Mouse (Mus musculus) kidney, adult 2 months (tissue): ENCODE measurements around the gene Olfr1211. TPM values are rescaled to one million over a fixed set of nuclear protein-coding genes. Genes with fewer than 3 reads are reported as not detected.

Source experiments
- DNase-seq: peaks from one replicate; pipeline ENCODE4 v3.0.0; 2021
- H3K27ac ChIP-seq: fragments of 200-500 bp; 2 replicates; pipeline ENCODE4 v1.5.1; 2012; ENCODE audit warnings: low read depth, low read length, control low read depth, inconsistent platforms; ENCODE audit not compliant: insufficient read depth
- H3K27me3 ChIP-seq: fragments of 200-500 bp; replicated peaks from 2 replicates; pipeline ENCODE4 v1.6.1; 2012; ENCODE audit warnings: mild to moderate bottlenecking, moderate library complexity, low read length, inconsistent platforms; ENCODE audit not compliant: control insufficient read depth, insufficient read depth
- H3K36me3 ChIP-seq: fragments of 200-500 bp; 2 replicates; pipeline ENCODE4 v1.6.1; 2012; ENCODE audit warnings: mild to moderate bottlenecking, moderate library complexity, low read length, inconsistent platforms; ENCODE audit not compliant: control insufficient read depth, insufficient read depth
- H3K4me1 ChIP-seq: fragments of 200-500 bp; 2 replicates; pipeline ENCODE4 v1.6.1; 2011; ENCODE audit warnings: low read length; ENCODE audit not compliant: control insufficient read depth, insufficient read depth
- H3K4me3 ChIP-seq: fragments of 200-500 bp; 2 replicates; pipeline ENCODE4 v1.5.1; 2011; ENCODE audit warnings: mild to moderate bottlenecking, low read depth, low read length, control low read depth; ENCODE audit not compliant: insufficient read depth
- CTCF ChIP-seq: fragments of 200-500 bp; conservative IDR thresholded peaks from 2 replicates; pipeline ENCODE4 v1.5.1; 2011; ENCODE audit warnings: low read depth, mild to moderate bottlenecking, control low read depth, low read length, moderate library complexity, mixed read lengths; ENCODE audit not compliant: insufficient read depth, insufficient read length
- POLR2A ChIP-seq: fragments of 200-500 bp; IDR thresholded peaks from one replicate; pipeline ENCODE4 v1.6.1; 2011; ENCODE audit warnings: low read depth, low read length, control low read depth
- WGBS: fragments of 180-500 bp; shearing (Covaris S2); methylation state at CpG from one replicate; pipeline ENCODE4 v1.1.7; 2018; 5-methylcytosine and 5-hydroxymethylcytosine counted together
- polyA plus RNA-seq: library from polyadenylated mRNA; depleted of rRNA; stranded (reverse); fragments of >200 nt; gene quantifications from 2 replicates; pipeline ENCODE4 v1.2.3, GENCODE M21; 2012; rRNA removed

The Olfr1211 gene
- polyA plus RNA-seq = not detected in 2 replicates

- Histone ChIP-seq H3K27me3 (no peaks in the 10 kb centered on the region), H3K36me3 (no peaks in the 10 kb centered on the region), H3K27ac (no peak within 1 kb of the TSS), H3K4me3 (no peak within 1 kb of the TSS), H3K4me1 (no peaks in the 10 kb centered on the region)
- 78% methylated on average over 1 of the region's 1 CpGs for WGBS
- TF ChIP-seq POLR2A (no peak), CTCF (no peak)
- DNase-seq = no peak
Measured at GRCm38 (mm10) chr2:88938011-88938410, at the start of gene Olfr1211. Olfr1211 (minus strand) TSS chr2:88938111.

- Histone ChIP-seq H3K4me1 (no peaks in the 10 kb centered on the region), H3K36me3 (no peaks in the 10 kb centered on the region), H3K4me3 (no peak within 1 kb of the TSS), H3K27ac (no peak within 1 kb of the TSS), H3K27me3 (no peaks in the 10 kb centered on the region)
- TF ChIP-seq POLR2A = no peak
- TF ChIP-seq CTCF = no peak
- no peak for DNase-seq
- 68% methylated on average over 1 of the region's 1 CpGs for WGBS
Measured at GRCm38 (mm10) chr2:88980181-88980580, 42.3 kb upstream of the Olfr1211 start, which contains the start of gene Gm13762. Gm13762 (minus strand) TSS chr2:88980281.

- no peaks in the 10 kb centered on the region for H3K27me3 ChIP-seq
- TF ChIP-seq CTCF = no peak
- TF ChIP-seq POLR2A = no peak
- H3K4me1 ChIP-seq = no peaks in the 10 kb centered on the region
- H3K36me3 ChIP-seq = no peaks in the 10 kb centered on the region
- DNase-seq = no peak
- H3K4me3 ChIP-seq = no peak within 1 kb of the TSS
- no peak within 1 kb of the TSS for H3K27ac ChIP-seq
Measured at GRCm38 (mm10) chr2:88953669-88954068, 15.8 kb upstream of the Olfr1211 start, which contains the start of gene Olfr1212. Olfr1212 (plus strand) TSS chr2:88953969.

GRCm38 (mm10) chr2:88915057-88915456, 22.9 kb downstream of the Olfr1211 start, which contains the start of gene Olfr1209:
Olfr1209 (minus strand) TSS chr2:88915157.
- Histone ChIP-seq H3K4me1 (no peaks in the 10 kb centered on the region), H3K27me3 (no peaks in the 10 kb centered on the region), H3K36me3 (no peaks in the 10 kb centered on the region), H3K4me3 (no peak within 1 kb of the TSS), H3K27ac (no peak within 1 kb of the TSS)
- no peak for DNase-seq
- WGBS = 88% methylated on average over 3 of the region's 3 CpGs
- no peak for TF ChIP-seq CTCF
- TF ChIP-seq POLR2A = no peak

- TF ChIP-seq POLR2A (no peak), CTCF (no peak)
Measured at GRCm38 (mm10) chr2:88902211-88902610, 35.7 kb downstream of the Olfr1211 start, which contains the start of gene Olfr1208. Olfr1208 (minus strand) TSS chr2:88902311.

More at GRCm38 (mm10) chr2:88902211-88902610, 35.7 kb downstream of the Olfr1211 start, which contains the start of gene Olfr1208:
- Histone ChIP-seq H3K4me1 (no peaks in the 10 kb centered on the region), H3K27ac (no peak within 1 kb of the TSS), H3K27me3 (no peaks in the 10 kb centered on the region), H3K4me3 (no peak within 1 kb of the TSS), H3K36me3 (no peaks in the 10 kb centered on the region)
- DNase-seq = no peak

Other genes starting within 250 kb of the Olfr1211 start
- not detected in 2 replicates for gene Olfr1195, start 248.9 kb downstream of the Olfr1211 start, polyA plus RNA-seq
- gene Olfr1196, start 233.5 kb downstream of the Olfr1211 start, polyA plus RNA-seq = not detected in 2 replicates
- not detected in 2 replicates for gene Olfr1197, start 205.7 kb downstream of the Olfr1211 start, polyA plus RNA-seq
- not detected in 2 replicates for gene Olfr1198, start 186.7 kb downstream of the Olfr1211 start, polyA plus RNA-seq
- not detected in 2 replicates for gene Olfr1199, start 177.6 kb downstream of the Olfr1211 start, polyA plus RNA-seq
- gene Olfr1200, start 167.6 kb downstream of the Olfr1211 start, polyA plus RNA-seq = not detected in 2 replicates
- not detected in 2 replicates for gene Olfr1201, start 145.1 kb downstream of the Olfr1211 start, polyA plus RNA-seq
- not detected in 2 replicates for gene Olfr1202, start 123.6 kb downstream of the Olfr1211 start, polyA plus RNA-seq
- gene Olfr1205, start 108.4 kb downstream of the Olfr1211 start, polyA plus RNA-seq = not detected in 2 replicates
- not detected in 2 replicates for gene Olfr1204, start 88.8 kb downstream of the Olfr1211 start, polyA plus RNA-seq
- not detected in 2 replicates for gene Olfr1206, start 74.9 kb downstream of the Olfr1211 start, polyA plus RNA-seq
- gene Olfr1208, start 35.8 kb downstream of the Olfr1211 start, polyA plus RNA-seq = not detected in 2 replicates
- not detected in 2 replicates for gene Olfr1209, start 23.0 kb downstream of the Olfr1211 start, polyA plus RNA-seq
- not detected in 2 replicates for gene Olfr1212, start 15.9 kb upstream of the Olfr1211 start, polyA plus RNA-seq
- gene Gm13762, start 42.2 kb upstream of the Olfr1211 start, polyA plus RNA-seq = not detected in 2 replicates
- gene Olfr1214, start 54.5 kb upstream of the Olfr1211 start, polyA plus RNA-seq = not detected in 2 replicates
- gene Olfr1215, start 68.9 kb upstream of the Olfr1211 start, polyA plus RNA-seq = not detected in 2 replicates
- gene Olfr1216, start 80.2 kb upstream of the Olfr1211 start, polyA plus RNA-seq = not detected in 2 replicates
- not detected in 2 replicates for gene Olfr1217, start 94.0 kb upstream of the Olfr1211 start, polyA plus RNA-seq
- not detected in 2 replicates for gene Olfr1218, start 123.1 kb upstream of the Olfr1211 start, polyA plus RNA-seq
- not detected in 2 replicates for gene Olfr1219, start 145.4 kb upstream of the Olfr1211 start, polyA plus RNA-seq
- gene Olfr1220, start 168.7 kb upstream of the Olfr1211 start, polyA plus RNA-seq = not detected in 2 replicates
- gene Olfr1221, start 179.2 kb upstream of the Olfr1211 start, polyA plus RNA-seq = not detected in 2 replicates
- not detected in 2 replicates for gene Olfr1222, start 194.9 kb upstream of the Olfr1211 start, polyA plus RNA-seq
- not detected in 2 replicates for gene Olfr1223, start 213.4 kb upstream of the Olfr1211 start, polyA plus RNA-seq
- not detected in 2 replicates for gene Olfr1224-ps1, start 226.0 kb upstream of the Olfr1211 start, polyA plus RNA-seq
- gene Olfr1225, start 236.6 kb upstream of the Olfr1211 start, polyA plus RNA-seq = not detected in 2 replicates